Mouse (Mus musculus) layer of hippocampus, postnatal 10 days (tissue): Measurements from ENCODE around the gene Tbc1d2b. TPM values are rescaled to one million over a fixed set of nuclear protein-coding genes. Genes with fewer than 3 reads are reported as not detected.

Experiments used
- DNase-seq, 2 experiments: peaks; one replicate each; pipeline ENCODE4 v3.0.0; 2021; ENCODE audit warnings: low spot score in 2 of 2
- total RNA-seq, 2 experiments: library from RNA; stranded (reverse); gene quantifications; 2 replicates each; pipeline ENCODE4 v1.2.3; 2021

The Tbc1d2b gene
- total RNA-seq, 2 experiments from 2014 or later: 12.9 to 14.3 TPM

DNA sequence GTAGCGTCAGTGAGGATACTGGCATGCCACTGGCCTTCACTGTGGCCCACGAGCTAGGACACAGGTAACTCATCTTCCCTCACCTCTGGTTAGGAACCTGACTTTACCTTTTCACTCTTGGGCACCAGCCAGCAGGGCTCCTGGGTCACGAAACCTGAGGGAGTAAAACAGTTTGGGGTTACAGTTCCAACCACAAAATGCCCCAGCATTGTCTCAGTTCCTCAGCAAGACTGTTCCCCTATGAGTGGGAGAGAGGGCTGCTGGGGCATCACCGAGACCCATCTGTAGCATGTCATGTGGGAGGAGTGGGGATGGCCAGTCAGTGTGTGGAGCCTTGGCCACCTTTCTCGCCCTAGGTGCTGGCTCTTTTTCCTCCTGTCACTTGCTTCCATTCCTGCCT is 91.2 kb downstream of the Tbc1d2b start:
- DNase-seq: no peak

GRCm38 (mm10) chr9:90173330-90173729 is 97.3 kb downstream of the Tbc1d2b start:
- no peak for DNase-seq

DNA sequence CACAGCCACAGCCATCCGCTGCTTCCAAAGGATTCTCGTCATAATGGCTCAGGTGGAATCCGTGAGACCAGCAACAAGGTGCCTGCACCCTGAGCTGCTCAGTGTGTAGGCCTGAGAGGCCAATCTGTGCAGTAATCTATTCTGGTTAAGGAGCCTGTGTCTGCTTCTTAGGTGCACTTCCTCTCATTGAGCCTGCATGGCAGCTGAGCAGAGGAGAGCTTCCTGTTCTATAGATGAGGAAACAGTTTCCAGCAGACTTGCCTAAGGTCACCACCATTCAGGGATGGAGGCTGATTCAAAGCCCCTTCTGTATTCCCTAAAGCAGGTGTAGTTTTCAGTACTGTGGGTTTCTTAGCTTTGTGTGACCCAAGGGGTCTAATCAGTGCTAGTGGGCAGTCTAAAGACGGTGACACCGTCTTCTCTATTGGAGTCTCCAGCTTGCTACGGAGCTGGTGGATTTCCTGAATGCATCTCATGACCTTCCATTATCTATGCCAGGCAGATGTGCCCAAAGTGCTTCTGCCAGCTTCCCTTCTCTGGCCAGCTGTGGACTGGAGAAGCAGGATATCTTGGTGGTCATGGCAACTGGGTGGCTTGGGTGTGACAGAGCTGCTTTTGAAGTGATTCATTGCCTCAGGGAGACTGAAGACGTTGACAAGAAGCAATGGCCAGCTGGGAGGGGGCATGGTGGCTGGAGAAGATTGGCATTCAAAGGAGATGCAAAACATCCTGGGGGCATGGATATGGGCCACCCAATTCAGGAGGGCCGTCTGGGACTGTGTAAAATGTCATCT is 97.9 kb downstream of the Tbc1d2b start:
- DNase-seq: no peak

DNA sequence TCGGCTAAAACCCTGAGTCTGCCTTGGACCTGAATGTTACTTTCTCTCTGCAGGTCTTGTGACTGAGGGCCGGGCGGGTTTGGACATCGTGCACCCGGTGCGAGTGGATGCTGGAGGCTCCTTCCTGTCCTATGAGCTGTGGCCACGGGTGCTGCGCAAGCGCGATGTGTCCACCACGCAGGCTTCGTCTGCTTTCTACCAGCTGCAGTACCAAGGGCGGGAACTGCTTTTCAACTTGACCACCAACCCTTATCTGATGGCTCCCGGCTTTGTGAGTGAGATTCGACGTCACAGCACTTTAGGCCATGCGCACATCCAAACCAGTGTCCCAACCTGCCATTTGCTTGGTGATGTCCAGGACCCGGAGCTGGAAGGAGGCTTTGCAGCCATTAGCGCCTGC is 99.2 kb downstream of the Tbc1d2b start:
- no peak for DNase-seq

- DNase-seq: no peak
Observed at GRCm38 (mm10) chr9:90169965-90170364, 100.6 kb downstream of the Tbc1d2b start.

GRCm38 (mm10) chr9:90166615-90167014 is 104.0 kb downstream of the Tbc1d2b start:
- DNase-seq: no peak

- no peak for DNase-seq
Observed at GRCm38 (mm10) chr9:90165590-90165989, 105.0 kb downstream of the Tbc1d2b start.

GRCm38 (mm10) chr9:90164670-90165453 is 105.7 kb downstream of the Tbc1d2b start:
- no peak for DNase-seq

DNA sequence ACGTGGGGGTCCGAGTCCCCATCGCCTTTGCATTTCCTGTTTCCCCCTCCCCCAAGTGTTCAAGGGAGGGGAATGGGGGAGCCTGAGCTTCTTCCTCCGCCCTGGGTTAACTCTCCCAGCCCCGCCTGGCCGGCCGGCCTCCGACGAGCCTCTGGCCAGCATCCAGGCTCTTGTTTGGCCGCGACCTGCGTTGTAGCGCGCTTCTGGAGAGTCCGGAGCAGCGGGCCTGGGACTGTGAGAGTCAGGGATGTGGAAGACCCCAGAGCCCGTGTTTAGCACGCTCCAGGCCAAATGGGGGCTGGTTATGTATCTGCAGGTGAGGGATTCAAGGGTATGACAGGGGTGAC is 106.9 kb downstream of the Tbc1d2b start:
- DNase-seq: peak in 1 of 2 experiments; percentile 48

- DNase-seq: peak; percentile 47 to 53
Observed at GRCm38 (mm10) chr9:90162926-90163748, 107.5 kb downstream of the Tbc1d2b start, which contains the start of gene Adamts7. Gene Adamts7, plus strand, starts transcription at chr9:90163069.

- DNase-seq: peak in 1 of 2 experiments; percentile 45
Observed at GRCm38 (mm10) chr9:90162243-90162925, 108.2 kb downstream of the Tbc1d2b start.

Other genes with a start within 250 kb of the Tbc1d2b start
- 10 to 100 TPM; 29.2 to 32.6 TPM for gene Ctsh, start 216.7 kb downstream of the Tbc1d2b start, total RNA-seq
- gene Morf4l1, start 156.0 kb downstream of the Tbc1d2b start, total RNA-seq: 100 to 1,000 TPM; 388 to 417 TPM
- 1 to 10 TPM; 2.7 to 3.5 TPM for gene Adamts7, start 107.7 kb downstream of the Tbc1d2b start, total RNA-seq